Comparison of ENCODE assay signal across 9 mouse cellular contexts in the genomic region with DNA sequence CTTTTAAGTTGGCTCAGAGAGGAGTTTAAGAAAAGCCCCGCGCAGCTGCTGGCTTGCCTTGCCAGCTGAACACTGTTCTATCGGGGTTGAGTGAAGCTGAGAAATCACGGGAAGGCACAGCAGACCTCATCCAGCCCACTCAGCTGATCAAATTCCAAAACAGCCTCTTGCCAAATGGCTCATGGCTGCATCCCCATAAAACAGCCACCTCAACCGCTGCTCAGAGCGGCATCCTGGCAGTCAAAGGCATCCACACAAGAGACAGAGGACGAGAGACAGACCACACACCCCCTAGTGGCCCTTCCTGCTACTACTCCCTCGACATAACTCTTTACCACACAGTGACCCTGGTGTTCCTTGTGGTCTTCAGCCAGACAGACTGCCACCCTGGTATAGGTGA. TPM values are rescaled to one million over a fixed set of nuclear protein-coding genes. Genes with fewer than 3 reads are reported as not detected.
DNase-seq lines count a peak whose midpoint lies in the region; ATAC-seq lines count a peak whose summit lies in the region.
"Had no signal": no experiment of that assay in that cellular context is flagged by ENCODE, and none has a peak within 500 bp of the region (broad histone marks: within the 10 kb centered on the region; RNA-seq: fewer than 3 reads in every experiment).

No protein-coding gene starts in this region.

- no peak overlapping the region for H3K4me3 ChIP-seq in kidney, embryonic 14.5 days (ENCODE audit: low read length)
- no peak overlapping the region for H3K4me3 ChIP-seq in limb, embryonic 13.5 days
- no peak overlapping the region for H3K4me3 ChIP-seq in hindbrain, embryonic 12.5 days
- H3K4me3 ChIP-seq: stomach, embryonic 15.5 days had no signal

- no peak overlapping the region for H3K27ac ChIP-seq in kidney, embryonic 14.5 days (ENCODE audit: low read depth, low read length)
- no peak overlapping the region for H3K27ac ChIP-seq in limb, embryonic 13.5 days
- no peak overlapping the region for H3K27ac ChIP-seq in hindbrain, embryonic 12.5 days
- H3K27ac ChIP-seq: stomach, embryonic 15.5 days had no signal

- ATAC-seq in kidney, embryonic 14.5 days (ENCODE audit: low FRiP score, low TSS enrichment) = 0 out of 2 replicates have a peak, but pooled peaks have one; percentile 57
- 0 out of 2 replicates have a peak, but pooled peaks have one; percentile 48 for ATAC-seq in limb, embryonic 13.5 days (ENCODE audit: low FRiP score, low read depth)
- no peak for ATAC-seq in hindbrain, embryonic 12.5 days (ENCODE audit: low FRiP score)

- H3K9ac ChIP-seq in kidney, embryonic 14.5 days (ENCODE audit: low read depth, low read length) = no peak overlapping the region
- no peak overlapping the region for H3K9ac ChIP-seq in limb, embryonic 13.5 days
- no peak overlapping the region for H3K9ac ChIP-seq in hindbrain, embryonic 12.5 days
- H3K9ac ChIP-seq: stomach, embryonic 15.5 days had no signal

- peak; percentile 25 for DNase-seq in gastrocnemius, postnatal 10 days
- no peak for DNase-seq in gastrocnemius, adult 8-10 months (ENCODE audit: low spot score in 2 of 2)
- peak; percentile 19 for DNase-seq in CD4-positive helper T cell, adult 2 months (ENCODE audit: low read depth, low spot score)
- peak; percentile 62 for DNase-seq in embryo, embryonic 10 days (ENCODE audit: low spot score)
- peak; percentile 49 to 58 for DNase-seq in right cerebral cortex, postnatal 36 days (ENCODE audit: low spot score in 2 of 2)

- no peak overlapping the region for H3K4me2 ChIP-seq in kidney, embryonic 14.5 days (replicated peaks; ENCODE audit: low read depth, low read length)
- peak overlapping the region; percentile 32; the same call in 1 of the 2 replicates for H3K4me2 ChIP-seq in limb, embryonic 13.5 days (replicated peaks)
- H3K4me2 ChIP-seq in hindbrain, embryonic 12.5 days (replicated peaks) = no peak overlapping the region
- H3K4me2 ChIP-seq: stomach, embryonic 15.5 days had no signal

- no peaks in the 10 kb centered on the region for H3K4me1 ChIP-seq in kidney, embryonic 14.5 days (ENCODE audit: control insufficient read depth, insufficient read depth, low read length)
- no peaks in the 10 kb centered on the region for H3K4me1 ChIP-seq in limb, embryonic 13.5 days
- H3K4me1 ChIP-seq in hindbrain, embryonic 12.5 days = peaks cover 9% of the 10 kb centered on the region; the same call in 1 of the 2 replicates
- H3K4me1 ChIP-seq: stomach, embryonic 15.5 days had no signal

- no peaks in the 10 kb centered on the region for H3K36me3 ChIP-seq in kidney, embryonic 14.5 days (ENCODE audit: control insufficient read depth, insufficient read depth, low read length)
- H3K36me3 ChIP-seq in limb, embryonic 13.5 days = no peaks in the 10 kb centered on the region
- H3K36me3 ChIP-seq in hindbrain, embryonic 12.5 days = no peaks in the 10 kb centered on the region
- H3K36me3 ChIP-seq: stomach, embryonic 15.5 days had no signal

- WGBS in kidney, embryonic 14.5 days = 26% methylated on average over 8 of the region's 8 CpGs
- WGBS in limb, embryonic 13.5 days = 28% methylated on average over 8 of the region's 8 CpGs
- 34% methylated on average over 8 of the region's 8 CpGs for WGBS in hindbrain, embryonic 12.5 days

- no peaks in the 10 kb centered on the region for H3K27me3 ChIP-seq in kidney, embryonic 14.5 days (ENCODE audit: control insufficient read depth, insufficient read depth, low read length)
- no peaks in the 10 kb centered on the region for H3K27me3 ChIP-seq in limb, embryonic 13.5 days
- no peaks in the 10 kb centered on the region for H3K27me3 ChIP-seq in hindbrain, embryonic 12.5 days
- H3K27me3 ChIP-seq: stomach, embryonic 15.5 days had no signal

- no peaks in the 10 kb centered on the region for H3K9me3 ChIP-seq in kidney, embryonic 14.5 days (ENCODE audit: control insufficient read depth, low read length)
- no peaks in the 10 kb centered on the region for H3K9me3 ChIP-seq in limb, embryonic 13.5 days
- H3K9me3 ChIP-seq in hindbrain, embryonic 12.5 days (replicated peaks) = no peaks in the 10 kb centered on the region
- H3K9me3 ChIP-seq: stomach, embryonic 15.5 days had no signal

RNA-seq across cellular contexts. Expression of a gene that starts 30.6 kb away (rescaled TPM):
- total RNA-seq in gastrocnemius, postnatal 10 days (2021) = 10 to 100 TPM; 10.5 to 16.2 TPM
- total RNA-seq in gastrocnemius, adult 8-10 months (2022) = 1 to 10 TPM in 3 of 4 experiments, under 1 TPM in 1; 0.97 to 4.4 (median 1.6) TPM
- polyA plus RNA-seq in kidney, embryonic 14.5 days (2014; fragmentation: Nextera tagmentation; extraction: Ambion mirVana) = 3.9 and 4.4 TPM in 2 replicates
- 5.2 and 8.4 TPM in 2 replicates for polyA plus RNA-seq in limb, embryonic 13.5 days (2015; fragmentation: Nextera tagmentation; extraction: Ambion mirVana)
- polyA plus RNA-seq in hindbrain, embryonic 12.5 days (2016; fragmentation: Nextera tagmentation; extraction: Ambion mirVana) = 3.5 and 4.3 TPM in 2 replicates

Comparison
In these comparisons a context has a peak if more than half of its experiments do, and no peak if none do; other contexts are left out.
1. DNase-seq: peak in gastrocnemius, postnatal 10 days (single experiment), CD4-positive helper T cell, adult 2 months (single experiment), embryo, embryonic 10 days (single experiment) and right cerebral cortex, postnatal 36 days (2 of 2); none in gastrocnemius, adult 8-10 months (0 of 2).